Mouse (Mus musculus) neural tube, embryonic 11.5 days (tissue): ENCODE measurements around the gene Cdh8. TPM values are rescaled to one million over a fixed set of nuclear protein-coding genes. Genes with fewer than 3 reads are reported as not detected.

ENCODE experiments used
- ATAC-seq: fragments of 200-750 bp; cut with Nextera tagmentation; 2 replicates; pipeline ENCODE4 v1.8.0; 2017; ENCODE audit warnings: moderate number of reproducible peaks, mild to moderate bottlenecking, moderate TSS enrichment, moderate library complexity; ENCODE audit not compliant: insufficient read depth, low FRiP score, low TSS enrichment
- DNase-seq: peaks from one replicate; pipeline ENCODE4 v3.0.0-alpha.2; 2015; ENCODE audit warnings: low spot score
- H3K27ac ChIP-seq: fragments of 300-500 bp; sonication (generic); 2 replicates; pipeline ENCODE4 v1.5.1; 2014; ENCODE audit warnings: low read depth, mild to moderate bottlenecking, low read length
- H3K27me3 ChIP-seq: fragments of 300-500 bp; sonication (generic); 2 replicates; pipeline ENCODE4 v1.6.1; 2014; ENCODE audit warnings: mild to moderate bottlenecking, low read length, mixed read lengths; ENCODE audit not compliant: control insufficient read depth, insufficient read depth
- H3K36me3 ChIP-seq: fragments of 300-500 bp; sonication (generic); 2 replicates; pipeline ENCODE4 v1.6.1; 2014; ENCODE audit warnings: mild to moderate bottlenecking, low read length, moderate library complexity, mixed read lengths; ENCODE audit not compliant: control insufficient read depth, insufficient read depth
- H3K4me1 ChIP-seq: fragments of 300-500 bp; sonication (generic); 2 replicates; pipeline ENCODE4 v1.6.1; 2014; ENCODE audit warnings: low read length, mixed read lengths; ENCODE audit not compliant: control insufficient read depth, insufficient read depth
- H3K4me2 ChIP-seq: fragments of 300-500 bp; sonication (generic); 2 replicates; pipeline ENCODE4 v1.6.1; 2014; ENCODE audit warnings: low read depth, mild to moderate bottlenecking, moderate library complexity
- H3K4me3 ChIP-seq: fragments of 300-500 bp; sonication (generic); 2 replicates; pipeline ENCODE4 v1.5.1; 2014; ENCODE audit warnings: low read depth, low read length
- H3K9ac ChIP-seq: fragments of 300-500 bp; sonication (generic); 2 replicates; pipeline ENCODE4 v1.6.1; 2014; ENCODE audit warnings: mild to moderate bottlenecking, low read length
- H3K9me3 ChIP-seq: fragments of 300-500 bp; sonication (generic); 2 replicates; pipeline ENCODE4 v1.6.1; 2016; ENCODE audit warnings: low read length; ENCODE audit not compliant: control insufficient read depth
- WGBS: fragments of 180-500 bp; shearing (Covaris S2); extraction: QIAGEN DNeasy Blood & Tissue Kit; methylation state at CpG from one replicate; pipeline ENCODE4 v1.1.7; 2014; 5-methylcytosine and 5-hydroxymethylcytosine counted together
- polyA plus RNA-seq: library from polyadenylated mRNA; unstranded; fragments of >200 nt; fragmentation: Nextera tagmentation; extraction: Ambion mirVana; gene quantifications from 2 replicates; pipeline ENCODE4 v1.2.1, GENCODE M21; 2014

Cdh8 gene
- polyA plus RNA-seq, 1 experiment from 2014 or later = 4.4 TPM

DNA sequence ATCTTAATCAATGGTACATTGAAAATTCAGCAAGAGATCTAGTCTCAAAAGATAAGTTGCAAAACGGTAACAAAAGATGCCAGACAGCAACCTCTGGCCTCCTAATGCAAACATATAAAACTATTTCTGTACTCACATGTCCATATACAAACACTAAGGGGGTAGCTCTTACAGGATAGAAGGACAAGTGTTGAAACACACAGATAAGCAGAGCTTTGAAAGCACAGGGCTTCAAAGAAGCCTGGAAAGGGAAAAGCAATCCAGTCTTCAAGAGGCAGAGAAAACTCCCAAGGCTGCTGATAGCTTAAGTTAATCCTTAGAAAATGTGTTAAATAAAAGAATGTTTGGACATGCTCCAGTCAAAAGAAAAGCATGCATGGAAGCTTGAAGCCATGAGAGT is 77.0 kb downstream of the Cdh8 start:
- H3K4me3 ChIP-seq = no peak overlapping the region
- ATAC-seq = no peak
- DNase-seq = no peak
- no peaks in the 10 kb centered on the region for H3K9me3 ChIP-seq
- no peak overlapping the region for H3K27ac ChIP-seq
- no peak overlapping the region for H3K4me2 ChIP-seq
- H3K4me1 ChIP-seq = no peaks in the 10 kb centered on the region
- 82% methylated on average over 1 of the region's 1 CpGs for WGBS
- H3K36me3 ChIP-seq = no peaks in the 10 kb centered on the region
- no peak overlapping the region for H3K9ac ChIP-seq
- H3K27me3 ChIP-seq = no peaks in the 10 kb centered on the region

DNA sequence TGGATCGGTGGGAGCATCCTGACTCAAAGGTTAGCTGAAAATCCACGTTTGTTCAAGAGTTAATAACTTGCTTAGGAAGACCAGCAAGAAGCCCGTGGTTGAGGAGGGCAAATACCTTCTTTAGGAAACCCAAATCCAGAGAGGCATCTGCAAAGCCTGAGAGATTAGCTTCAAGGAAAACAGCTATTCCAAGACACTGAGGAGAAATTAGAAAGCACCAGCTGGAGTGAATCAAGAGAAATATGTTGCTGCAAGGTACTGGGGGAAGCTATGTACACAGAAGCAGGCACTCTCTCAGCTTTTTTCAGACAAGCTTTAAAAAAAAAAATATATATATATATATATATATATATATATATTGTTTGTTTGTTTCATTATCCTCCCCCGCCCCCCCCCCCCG is 88.7 kb downstream of the Cdh8 start:
- 81% methylated on average over 5 of the region's 5 CpGs for WGBS
- Histone ChIP-seq H3K4me3 (no peak overlapping the region), H3K4me2 (no peak overlapping the region), H3K9me3 (no peaks in the 10 kb centered on the region), H3K27me3 (no peaks in the 10 kb centered on the region), H3K4me1 (no peaks in the 10 kb centered on the region), H3K9ac (no peak overlapping the region), H3K36me3 (no peaks in the 10 kb centered on the region), H3K27ac (no peak overlapping the region)
- DNase-seq = no peak
- ATAC-seq = no peak

DNA sequence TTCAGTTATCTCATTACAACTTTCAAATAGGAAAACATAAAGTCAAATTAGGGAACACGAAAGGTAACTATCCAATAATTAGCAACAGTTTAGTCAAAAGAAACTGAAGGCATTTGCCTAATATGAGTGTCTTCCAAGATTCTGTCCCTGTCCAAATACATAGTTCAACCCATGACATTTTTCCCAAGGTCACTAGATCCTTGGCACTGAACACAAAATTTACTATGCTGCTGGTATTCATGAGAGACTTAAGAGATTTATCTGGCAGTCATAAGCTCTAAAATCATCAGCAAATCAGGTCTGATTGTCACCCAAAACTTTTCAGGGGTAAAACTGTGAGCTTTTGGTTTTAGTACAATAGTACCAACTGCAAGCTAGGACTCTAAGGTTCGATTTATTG is 101.7 kb downstream of the Cdh8 start:
- no peak for ATAC-seq
- no peak overlapping the region for H3K4me2 ChIP-seq
- 89% methylated on average over 2 of the region's 2 CpGs for WGBS
- DNase-seq = no peak
- H3K9me3 ChIP-seq = no peaks in the 10 kb centered on the region
- H3K36me3 ChIP-seq = no peaks in the 10 kb centered on the region
- no peak overlapping the region for H3K9ac ChIP-seq
- no peaks in the 10 kb centered on the region for H3K4me1 ChIP-seq
- no peak overlapping the region for H3K27ac ChIP-seq
- no peaks in the 10 kb centered on the region for H3K27me3 ChIP-seq
- H3K4me3 ChIP-seq = no peak overlapping the region

DNA sequence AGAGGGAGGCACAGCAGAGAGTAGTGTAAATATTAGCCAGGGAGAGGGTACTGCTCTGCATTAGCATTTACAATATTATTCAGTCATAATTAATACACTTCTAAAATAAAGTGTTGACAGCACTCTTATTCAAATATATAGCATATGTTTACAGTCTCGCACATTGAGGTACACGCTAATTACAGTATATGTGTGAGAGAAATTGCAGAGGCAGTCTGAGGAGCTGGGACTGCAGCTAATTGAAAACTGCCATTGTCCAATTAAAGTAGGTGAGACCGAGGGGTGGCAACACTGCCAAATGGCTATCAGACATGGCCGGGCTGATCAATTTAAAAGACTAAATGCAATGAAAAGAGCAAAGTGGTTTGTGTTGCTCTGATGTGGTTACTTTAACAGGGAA is 112.1 kb downstream of the Cdh8 start:
- H3K9me3 ChIP-seq = no peaks in the 10 kb centered on the region
- H3K9ac ChIP-seq = no peak overlapping the region
- ATAC-seq = no peak
- no peak overlapping the region for H3K27ac ChIP-seq
- H3K4me2 ChIP-seq = no peak overlapping the region
- H3K4me3 ChIP-seq = no peak overlapping the region
- no peak for DNase-seq
- no peaks in the 10 kb centered on the region for H3K36me3 ChIP-seq
- no peaks in the 10 kb centered on the region for H3K4me1 ChIP-seq
- H3K27me3 ChIP-seq = no peaks in the 10 kb centered on the region
- WGBS = 77% methylated on average over 4 of the region's 4 CpGs

DNA sequence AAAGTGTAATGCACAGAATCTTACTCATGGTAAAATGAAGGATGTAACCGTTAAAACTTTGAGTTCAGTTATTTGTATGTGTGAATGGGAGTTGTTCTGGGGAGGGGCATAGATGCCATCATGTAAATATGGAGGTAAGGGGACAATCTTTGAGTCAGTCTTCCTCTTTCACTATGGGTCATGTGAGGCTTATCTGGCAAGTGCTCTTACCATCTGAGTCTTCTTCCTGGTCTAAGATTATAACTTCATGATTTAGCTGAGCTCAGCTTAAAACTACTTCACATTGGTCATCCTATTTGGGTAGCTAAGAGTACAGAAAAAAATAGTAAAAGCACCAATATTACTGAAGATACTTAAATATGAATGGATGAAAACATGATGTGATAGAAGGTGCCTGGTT is 126.1 kb downstream of the Cdh8 start:
- Histone ChIP-seq H3K4me2 (no peak overlapping the region), H3K4me1 (no peaks in the 10 kb centered on the region), H3K27ac (no peak overlapping the region), H3K36me3 (no peaks in the 10 kb centered on the region), H3K27me3 (no peaks in the 10 kb centered on the region), H3K9ac (no peak overlapping the region), H3K4me3 (no peak overlapping the region), H3K9me3 (no peaks in the 10 kb centered on the region)
- DNase-seq (no peak), ATAC-seq (no peak)
- 92% methylated on average over 1 of the region's 1 CpGs for WGBS

DNA sequence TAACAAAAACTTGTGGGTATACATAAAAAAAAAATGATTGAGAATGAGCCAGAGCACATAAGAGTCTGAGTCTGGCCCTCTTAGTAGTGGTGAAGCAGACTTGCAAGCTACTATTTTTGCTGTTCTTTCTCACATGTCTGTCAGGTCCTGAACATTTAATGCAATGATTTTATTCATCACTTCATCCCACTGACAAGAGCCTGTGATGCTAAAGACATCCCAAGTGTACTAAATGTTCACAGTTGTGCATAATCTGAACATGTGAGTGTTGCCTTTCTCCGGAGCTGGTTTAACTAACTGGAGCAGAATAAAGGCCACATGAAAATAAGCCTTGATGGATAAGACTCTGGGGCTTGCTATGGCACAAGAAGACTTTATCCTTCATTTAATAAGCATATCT is 131.2 kb downstream of the Cdh8 start:
- Histone ChIP-seq H3K4me3 (no peak overlapping the region), H3K36me3 (no peaks in the 10 kb centered on the region), H3K4me1 (no peaks in the 10 kb centered on the region), H3K27ac (no peak overlapping the region), H3K27me3 (no peaks in the 10 kb centered on the region), H3K4me2 (no peak overlapping the region), H3K9ac (no peak overlapping the region), H3K9me3 (no peaks in the 10 kb centered on the region)
- DNase-seq (no peak), ATAC-seq (no peak)
- WGBS = 97% methylated on average over 1 of the region's 1 CpGs

DNA sequence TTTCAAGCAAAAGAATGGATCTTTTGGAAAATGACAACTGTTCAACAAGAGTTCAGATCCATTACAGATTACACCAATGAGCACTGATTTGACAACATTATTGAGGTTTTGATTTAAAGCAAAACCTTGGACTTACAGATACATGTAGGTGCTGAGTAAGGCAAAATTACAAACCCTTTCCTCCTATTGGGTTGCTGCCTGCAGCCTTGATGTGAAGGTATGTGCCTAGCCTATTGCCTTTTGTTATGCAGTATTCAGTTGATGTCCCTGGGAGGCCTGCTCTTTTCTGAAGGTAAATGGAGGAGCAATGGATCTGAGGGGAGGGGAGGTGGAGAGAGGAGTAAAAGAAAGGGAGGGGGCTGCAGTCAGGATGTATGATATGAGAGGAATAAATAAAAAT is 135.9 kb downstream of the Cdh8 start:
- no peaks in the 10 kb centered on the region for H3K36me3 ChIP-seq
- no peak for ATAC-seq
- no peak overlapping the region for H3K4me2 ChIP-seq
- no peak overlapping the region for H3K9ac ChIP-seq
- no peak overlapping the region for H3K27ac ChIP-seq
- no peaks in the 10 kb centered on the region for H3K4me1 ChIP-seq
- H3K27me3 ChIP-seq = no peaks in the 10 kb centered on the region
- H3K9me3 ChIP-seq = no peaks in the 10 kb centered on the region
- no peak for DNase-seq
- H3K4me3 ChIP-seq = no peak overlapping the region

DNA sequence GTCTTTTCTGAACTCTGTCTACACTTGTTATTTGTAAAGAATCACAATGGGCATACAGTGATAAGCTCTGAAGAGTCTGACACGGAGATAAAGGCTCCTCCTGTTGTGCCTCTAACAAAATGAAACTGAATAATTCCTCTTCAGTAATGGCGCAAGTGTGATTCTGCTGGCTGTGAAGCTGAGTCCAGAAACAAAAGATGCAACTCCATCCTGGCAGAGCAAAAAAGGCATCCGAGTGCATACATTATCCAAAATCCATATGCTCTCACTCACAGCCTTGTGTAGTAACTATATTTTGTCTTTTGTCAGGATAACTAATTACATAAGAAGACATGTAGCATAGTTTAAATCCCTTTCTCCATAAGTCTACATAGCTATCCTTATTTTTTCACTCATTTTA is 149.1 kb downstream of the Cdh8 start:
- H3K9ac ChIP-seq = no peak overlapping the region
- H3K27me3 ChIP-seq = no peaks in the 10 kb centered on the region
- no peak for ATAC-seq
- 64% methylated on average over 3 of the region's 3 CpGs for WGBS
- no peak overlapping the region for H3K4me2 ChIP-seq
- no peaks in the 10 kb centered on the region for H3K4me1 ChIP-seq
- H3K9me3 ChIP-seq = no peaks in the 10 kb centered on the region
- no peak for DNase-seq
- no peak overlapping the region for H3K27ac ChIP-seq
- H3K36me3 ChIP-seq = no peaks in the 10 kb centered on the region
- H3K4me3 ChIP-seq = no peak overlapping the region

DNA sequence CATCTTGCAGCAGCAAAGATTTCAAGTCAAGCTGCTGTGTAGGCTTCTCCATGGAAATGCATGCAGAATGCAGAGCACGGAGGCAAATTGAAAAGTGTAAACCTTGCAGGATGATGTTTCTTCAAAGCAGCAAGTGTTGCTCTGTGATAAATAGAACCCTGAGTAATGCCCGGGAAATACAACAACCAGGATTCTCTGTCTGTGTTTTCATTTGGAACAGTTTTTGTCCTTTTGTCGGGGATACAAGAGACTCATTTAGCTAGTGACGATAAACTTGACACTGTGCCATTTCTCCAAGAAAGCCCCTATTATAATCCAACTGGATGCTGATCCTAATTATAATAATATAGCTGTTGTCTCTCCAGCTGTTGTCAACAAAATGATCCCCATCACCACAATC is 181.9 kb downstream of the Cdh8 start:
- no peak for ATAC-seq
- Histone ChIP-seq H3K4me1 (no peaks in the 10 kb centered on the region), H3K9me3 (no peaks in the 10 kb centered on the region), H3K27ac (no peak overlapping the region), H3K36me3 (no peaks in the 10 kb centered on the region), H3K9ac (no peak overlapping the region), H3K4me2 (no peak overlapping the region), H3K27me3 (no peaks in the 10 kb centered on the region), H3K4me3 (no peak overlapping the region)
- WGBS = 71% methylated on average over 4 of the region's 4 CpGs
- no peak for DNase-seq
